Mouse (Mus musculus) CH12.LX (cell line): ENCODE data around the gene Flt1. TPM values are rescaled to one million over a fixed set of nuclear protein-coding genes. Genes with fewer than 3 reads are reported as not detected.

Experiments used
- DNase-seq: peaks from one replicate; pipeline ENCODE4 v3.0.0-alpha.2; 2013; ENCODE audit errors: extremely low read depth
- H3K27ac ChIP-seq: 2 replicates; pipeline ENCODE4 v1.5.1; 2012; ENCODE audit warnings: low read depth, mild to moderate bottlenecking, control low read depth, moderate library complexity; ENCODE audit not compliant: insufficient read depth
- H3K27me3 ChIP-seq: replicated peaks from 2 replicates; pipeline ENCODE3; 2012; ENCODE audit warnings: inconsistent platforms
- H3K36me3 ChIP-seq, 2 experiments: replicated peaks in 1 of 2; 2 replicates each; pipeline versions ENCODE3 to v1.6.1; 2012; ENCODE audit warnings: inconsistent platforms in 1 of 2, low read length in 1 of 2, mild to moderate bottlenecking in 1 of 2, mixed read lengths in 1 of 2, moderate library complexity in 1 of 2; ENCODE audit not compliant: control insufficient read depth in 1 of 2, insufficient read depth in 1 of 2
- H3K4me1 ChIP-seq, 2 experiments: 2 replicates each; pipeline ENCODE4 v1.6.1; 2012; ENCODE audit warnings: inconsistent platforms in 1 of 2, moderate library complexity in 1 of 2; ENCODE audit not compliant: insufficient read depth in 2 of 2, control insufficient read depth in 1 of 2
- H3K4me2 ChIP-seq: 2 replicates; pipeline ENCODE4 v1.6.1; 2012; ENCODE audit warnings: low read depth, mild to moderate bottlenecking, control low read depth; ENCODE audit not compliant: poor library complexity, insufficient read depth, severe bottlenecking
- H3K4me3 ChIP-seq, 3 experiments: fragments of 150-350 bp in 1 of 3; sonication (generic) in 1 of 3; replicated peaks in 1 of 3; 2 replicates each; pipeline versions ENCODE3 to v1.5.1; 2011 to 2012; ENCODE audit warnings: low read depth in 2 of 3, low read length in 2 of 3, mild to moderate bottlenecking in 2 of 3, moderate library complexity in 2 of 3, control low read depth in 1 of 3, improper control_type of control experiment in 1 of 3, inconsistent platforms in 1 of 3, mixed read lengths in 1 of 3; ENCODE audit not compliant: poor library complexity in 1 of 3
- H3K79me2 ChIP-seq: replicated peaks from 2 replicates; pipeline ENCODE4 v1.6.1; 2012; ENCODE audit warnings: mild to moderate bottlenecking, moderate library complexity; ENCODE audit not compliant: control insufficient read depth, poor library complexity, insufficient read depth, severe bottlenecking; ENCODE audit errors: extremely low read depth
- H3K9ac ChIP-seq: 2 replicates; pipeline ENCODE4 v1.6.1; 2012; ENCODE audit warnings: low read depth, mild to moderate bottlenecking, control low read depth, moderate library complexity; ENCODE audit not compliant: insufficient read depth
- H3K9me3 ChIP-seq: replicated peaks from 2 replicates; pipeline ENCODE3; 2012; ENCODE audit warnings: low read length, inconsistent platforms, mixed read lengths
- BHLHE40 ChIP-seq: IDR thresholded peaks from 2 replicates; pipeline ENCODE4 v1.6.1; 2011; ENCODE audit warnings: mild to moderate bottlenecking, low read depth, low read length, improper control_type of control experiment
- CHD1 ChIP-seq: IDR thresholded peaks from 2 replicates; pipeline ENCODE4 v1.6.1; 2012; ENCODE audit warnings: low read depth, low read length, improper control_type of control experiment, inconsistent platforms
- E2F4 ChIP-seq: IDR thresholded peaks from 2 replicates; pipeline ENCODE4 v1.6.1; 2011; ENCODE audit warnings: low read depth, low read length, improper control_type of control experiment; ENCODE audit not compliant: insufficient replicate concordance
- ELF1 ChIP-seq: IDR thresholded peaks from 2 replicates; pipeline ENCODE4 v1.6.1; 2014; ENCODE audit warnings: low read depth, mild to moderate bottlenecking, inconsistent platforms, low read length, improper control_type of control experiment
- ETS1 ChIP-seq: conservative IDR thresholded peaks from 2 replicates; pipeline ENCODE4 v1.6.1; 2012; ENCODE audit warnings: low read depth, mild to moderate bottlenecking, inconsistent platforms, low read length, improper control_type of control experiment, moderate library complexity
- GABPA ChIP-seq: IDR thresholded peaks from 2 replicates; pipeline ENCODE4 v1.6.1; 2012; ENCODE audit warnings: low read depth, low read length, improper control_type of control experiment, inconsistent platforms; ENCODE audit not compliant: insufficient replicate concordance
- HCFC1 ChIP-seq: IDR thresholded peaks from 2 replicates; pipeline ENCODE4 v1.6.1; 2012; ENCODE audit warnings: low read depth, mild to moderate bottlenecking, inconsistent platforms, low read length, improper control_type of control experiment
- IRF4 ChIP-seq: IDR thresholded peaks from 2 replicates; pipeline ENCODE4 v1.6.1; 2014; ENCODE audit warnings: low read depth, mild to moderate bottlenecking, inconsistent platforms, low read length, improper control_type of control experiment
- JUND ChIP-seq: conservative IDR thresholded peaks from 2 replicates; pipeline ENCODE4 v1.6.1; 2011; ENCODE audit warnings: low read depth, low read length, improper control_type of control experiment
- MAX ChIP-seq: IDR thresholded peaks from 2 replicates; pipeline ENCODE4 v1.6.1; 2011; ENCODE audit warnings: low read length, improper control_type of control experiment
- MAZ ChIP-seq: IDR thresholded peaks from 2 replicates; pipeline ENCODE4 v1.6.1; 2012; ENCODE audit warnings: low read depth, mild to moderate bottlenecking, inconsistent platforms, low read length, improper control_type of control experiment, moderate library complexity
- MEF2A ChIP-seq: IDR thresholded peaks from 2 replicates; pipeline ENCODE4 v1.6.1; 2014; ENCODE audit warnings: low read depth, mild to moderate bottlenecking, inconsistent platforms, low read length, improper control_type of control experiment, borderline replicate concordance
- NELFE ChIP-seq: IDR thresholded peaks from 2 replicates; pipeline ENCODE4 v1.6.1; 2011; ENCODE audit warnings: low read depth, low read length, improper control_type of control experiment
- PAX5 ChIP-seq: IDR thresholded peaks from 2 replicates; pipeline ENCODE4 v1.6.1; 2012; ENCODE audit warnings: low read length, inconsistent platforms, mixed read lengths
- POLR2A ChIP-seq: IDR thresholded peaks from 2 replicates; pipeline ENCODE4 v1.6.1; 2011; ENCODE audit warnings: low read depth, mild to moderate bottlenecking, improper control_type of control experiment, low read length
- RAD21 ChIP-seq: IDR thresholded peaks from 2 replicates; pipeline ENCODE4 v1.6.1; 2011; ENCODE audit warnings: low read depth, mild to moderate bottlenecking, low read length, improper control_type of control experiment, moderate library complexity
- RCOR1 ChIP-seq: conservative IDR thresholded peaks from 2 replicates; pipeline ENCODE4 v1.6.1; 2012; ENCODE audit warnings: low read depth, mild to moderate bottlenecking, inconsistent platforms, low read length, improper control_type of control experiment
- SIN3A ChIP-seq: IDR thresholded peaks from 2 replicates; pipeline ENCODE4 v1.6.1; 2012; ENCODE audit warnings: low read length, improper control_type of control experiment, inconsistent platforms
- SMC3 ChIP-seq: IDR thresholded peaks from 2 replicates; pipeline ENCODE4 v1.6.1; 2011; ENCODE audit warnings: low read depth, low read length, improper control_type of control experiment
- TCF12 ChIP-seq: IDR thresholded peaks from 2 replicates; pipeline ENCODE4 v1.6.1; 2014; ENCODE audit warnings: low read depth, mild to moderate bottlenecking, inconsistent platforms, low read length, improper control_type of control experiment
- UBTF ChIP-seq: IDR thresholded peaks from 2 replicates; pipeline ENCODE4 v1.6.1; 2012; ENCODE audit warnings: low read depth, mild to moderate bottlenecking, inconsistent platforms, low read length, improper control_type of control experiment, moderate library complexity
- ZKSCAN1 ChIP-seq: IDR thresholded peaks from 2 replicates; pipeline ENCODE4 v1.6.1; 2012; ENCODE audit warnings: low read depth, inconsistent platforms, low read length, improper control_type of control experiment, borderline replicate concordance
- ZNF384 ChIP-seq: IDR thresholded peaks from 2 replicates; pipeline ENCODE4 v1.6.1; 2012; ENCODE audit warnings: low read depth, low read length, improper control_type of control experiment, inconsistent platforms
- dilution Hi-C: fragments of 300-500 bp; cut with MboI; formaldehyde crosslinking; loops from 2 replicates; pipeline ENCODE4 v1.14.3; 2020; ENCODE audit warnings: low sequenced_read_pairs; ENCODE audit not compliant: extremely low pct_unique_long_range_greater_than_20kb, extremely low pct_ligation_motif_present
- in situ Hi-C: fragments of 300-500 bp; cut with MboI; formaldehyde crosslinking; loops from 3 replicates; pipeline ENCODE4 v1.14.3; 2019; ENCODE audit warnings: low sequenced_read_pairs, low pct_ligation_motif_present, low pct_unique_long_range_greater_than_20kb, mixed read lengths
- polyA plus RNA-seq: library from polyadenylated mRNA; unstranded; fragments of >175 nt; gene quantifications from 2 replicates; pipeline ENCODE4 v1.2.1, GENCODE M21; 2012; ENCODE audit warnings: low read depth; ENCODE audit not compliant: insufficient read length
- total RNA-seq, 2 experiments: library from RNA; depleted of rRNA; stranded (reverse); fragments of 300-350 nt in 1 of 2; fragments of >200 nt in 1 of 2; gene quantifications; 2 replicates each; pipeline ENCODE4 v1.2.3; 2012 to 2014

The Flt1 gene
- total and polyA plus RNA-seq, 3 experiments: 0.27 to 0.94 (median 0.47) TPM

DNA sequence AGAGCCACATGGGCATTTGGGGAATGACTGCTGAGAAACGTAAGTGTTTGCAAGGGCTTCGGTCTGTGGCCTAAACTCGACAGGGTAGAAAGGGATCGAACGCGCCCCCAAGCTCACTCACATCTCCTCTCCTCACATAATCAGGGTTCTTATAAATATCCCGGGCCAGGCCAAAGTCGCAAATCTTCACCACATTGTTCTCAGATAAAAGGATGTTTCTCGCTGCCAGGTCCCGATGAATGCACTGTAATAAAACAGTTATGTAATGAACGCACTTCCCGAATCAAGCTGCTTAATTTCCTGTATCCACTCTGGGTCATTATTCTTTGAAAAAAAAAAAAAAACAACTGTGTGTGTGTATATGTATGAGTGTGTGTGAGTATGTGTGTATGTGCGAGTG lies 145.6 kb downstream of the Flt1 start:
- H3K4me2 ChIP-seq: no peak overlapping the region
- H3K9ac ChIP-seq: no peak overlapping the region
- dilution Hi-C loops (no loop called here), in situ Hi-C loops (loop anchor here (10.0 kb wide), 1 partner anchor 265 kb away; no protein-coding TSS in a partner anchor)
- no peaks in the 10 kb centered on the region for H3K79me2 ChIP-seq
- no peak for DNase-seq
- H3K27me3 ChIP-seq: no peaks in the 10 kb centered on the region
- no peaks in the 10 kb centered on the region for H3K4me1 ChIP-seq
- no peaks in the 10 kb centered on the region for H3K36me3 ChIP-seq
- H3K4me3 ChIP-seq: no peak overlapping the region
- peaks cover 3% of the 10 kb centered on the region for H3K9me3 ChIP-seq
- H3K27ac ChIP-seq: no peak overlapping the region
- no peak for TF ChIP-seq MEF2A
- TF ChIP-seq RCOR1: no peak
- TF ChIP-seq RAD21: no peak
- TF ChIP-seq UBTF: no peak
- TF ChIP-seq HCFC1: no peak
- no peak for TF ChIP-seq PAX5
- TF ChIP-seq MAZ: no peak
- TF ChIP-seq ELF1: no peak
- TF ChIP-seq BHLHE40: no peak
- no peak for TF ChIP-seq ZNF384
- TF ChIP-seq SMC3: no peak
- TF ChIP-seq ZKSCAN1: no peak
- TF ChIP-seq GABPA: no peak
- TF ChIP-seq E2F4: no peak

GRCm38 (mm10) chr5:147579691-147580090 lies 146.1 kb downstream of the Flt1 start:
- Histone ChIP-seq H3K4me1 (no peaks in the 10 kb centered on the region), H3K79me2 (no peaks in the 10 kb centered on the region), H3K4me3 (no peak overlapping the region), H3K36me3 (no peaks in the 10 kb centered on the region), H3K9ac (no peak overlapping the region), H3K27ac (no peak overlapping the region), H3K9me3 (peaks cover 3% of the 10 kb centered on the region), H3K4me2 (no peak overlapping the region), H3K27me3 (no peaks in the 10 kb centered on the region)
- in situ Hi-C loops (loop anchor here (10.0 kb wide), 1 partner anchor 265 kb away; no protein-coding TSS in a partner anchor), dilution Hi-C loops (no loop called here)
- TF ChIP-seq MAX: no peak
- no peak for TF ChIP-seq ZNF384
- TF ChIP-seq JUND: no peak
- no peak for TF ChIP-seq CHD1
- TF ChIP-seq NELFE: no peak
- no peak for TF ChIP-seq IRF4
- TF ChIP-seq POLR2A: no peak
- no peak for TF ChIP-seq PAX5
- TF ChIP-seq TCF12: no peak
- no peak for TF ChIP-seq SIN3A
- no peak for TF ChIP-seq ETS1
- no peak for DNase-seq
